Mouse (Mus musculus): ENCODE data around the gene Cask. TPM values are rescaled to one million over a fixed set of nuclear protein-coding genes. Genes with fewer than 3 reads are reported as not detected.

The Cask gene
- polyA plus RNA-seq, 1 experiment from 2014 or later: 0.99 TPM

GRCm38 (mm10) chrX:13622654-13623053 is 228.5 kb downstream of the Cask start:
- ATAC-seq (ENCODE audit: low read depth) (no peak), DNase-seq (no peak)
- no peak overlapping the region for H3K27ac ChIP-seq
- no peaks in the 10 kb centered on the region for H3K9me3 ChIP-seq (replicated peaks)
- H3K4me3 ChIP-seq (replicated peaks): no peak overlapping the region
- H3K4me1 ChIP-seq (replicated peaks): no peaks in the 10 kb centered on the region
- 58% methylated on average over 5 of the region's 5 CpGs for WGBS (ENCODE audit: insufficient replicate concordance)
- H3K9ac ChIP-seq: no peak overlapping the region
- H3K4me2 ChIP-seq: no peak overlapping the region
- no peaks in the 10 kb centered on the region for H3K27me3 ChIP-seq
- H3K36me3 ChIP-seq: no peaks in the 10 kb centered on the region

GRCm38 (mm10) chrX:13621473-13621872 is 229.7 kb downstream of the Cask start:
- H3K27me3 ChIP-seq: no peaks in the 10 kb centered on the region
- H3K36me3 ChIP-seq: no peaks in the 10 kb centered on the region
- WGBS (ENCODE audit: insufficient replicate concordance): 55% methylated on average over 4 of the region's 4 CpGs
- no peak for ATAC-seq (ENCODE audit: low read depth)
- no peak for DNase-seq
- no peaks in the 10 kb centered on the region for H3K9me3 ChIP-seq (replicated peaks)
- H3K9ac ChIP-seq: no peak overlapping the region
- H3K27ac ChIP-seq: no peak overlapping the region
- H3K4me3 ChIP-seq (replicated peaks): no peak overlapping the region
- H3K4me1 ChIP-seq (replicated peaks): no peaks in the 10 kb centered on the region
- no peak overlapping the region for H3K4me2 ChIP-seq

GRCm38 (mm10) chrX:13618476-13618875 is 232.7 kb downstream of the Cask start:
- ATAC-seq (ENCODE audit: low read depth) (no peak), DNase-seq (no peak)
- no peaks in the 10 kb centered on the region for H3K9me3 ChIP-seq (replicated peaks)
- no peaks in the 10 kb centered on the region for H3K36me3 ChIP-seq
- H3K27ac ChIP-seq: no peak overlapping the region
- no peak overlapping the region for H3K4me2 ChIP-seq
- WGBS (ENCODE audit: insufficient replicate concordance): 58% methylated on average over 4 of the region's 4 CpGs
- no peaks in the 10 kb centered on the region for H3K4me1 ChIP-seq (replicated peaks)
- no peak overlapping the region for H3K4me3 ChIP-seq (replicated peaks)
- H3K9ac ChIP-seq: no peak overlapping the region
- no peaks in the 10 kb centered on the region for H3K27me3 ChIP-seq

GRCm38 (mm10) chrX:13617294-13617693 is 233.9 kb downstream of the Cask start:
- H3K27me3 ChIP-seq: no peaks in the 10 kb centered on the region
- H3K4me2 ChIP-seq: no peak overlapping the region
- H3K4me1 ChIP-seq (replicated peaks): no peaks in the 10 kb centered on the region
- no peak overlapping the region for H3K9ac ChIP-seq
- no peaks in the 10 kb centered on the region for H3K36me3 ChIP-seq
- no peak overlapping the region for H3K27ac ChIP-seq
- ATAC-seq (ENCODE audit: low read depth): no peak
- no peak for DNase-seq
- H3K9me3 ChIP-seq (replicated peaks): no peaks in the 10 kb centered on the region
- no peak overlapping the region for H3K4me3 ChIP-seq (replicated peaks)
- WGBS (ENCODE audit: insufficient replicate concordance): 65% methylated on average over 1 of the region's 1 CpGs

GRCm38 (mm10) chrX:13616726-13617125 is 234.4 kb downstream of the Cask start:
- Histone ChIP-seq H3K4me2 (no peak overlapping the region), H3K9ac (no peak overlapping the region), H3K4me3 (replicated peaks) (no peak overlapping the region), H3K4me1 (replicated peaks) (no peaks in the 10 kb centered on the region), H3K9me3 (replicated peaks) (no peaks in the 10 kb centered on the region), H3K27me3 (no peaks in the 10 kb centered on the region), H3K27ac (no peak overlapping the region), H3K36me3 (no peaks in the 10 kb centered on the region)
- ATAC-seq (ENCODE audit: low read depth) (no peak), DNase-seq (no peak)
- WGBS (ENCODE audit: insufficient replicate concordance): 31% methylated on average over 1 of the region's 1 CpGs

- WGBS (ENCODE audit: insufficient replicate concordance): 31% methylated on average over 2 of the region's 2 CpGs
- Histone ChIP-seq H3K36me3 (no peaks in the 10 kb centered on the region), H3K9me3 (replicated peaks) (no peaks in the 10 kb centered on the region), H3K27me3 (no peaks in the 10 kb centered on the region), H3K4me1 (replicated peaks) (no peaks in the 10 kb centered on the region), H3K4me3 (replicated peaks) (no peak overlapping the region), H3K4me2 (no peak overlapping the region), H3K9ac (no peak overlapping the region), H3K27ac (no peak overlapping the region)
- DNase-seq (no peak), ATAC-seq (ENCODE audit: low read depth) (no peak)
Observed at GRCm38 (mm10) chrX:13612115-13612514, 239.1 kb downstream of the Cask start.

- Histone ChIP-seq H3K27me3 (no peaks in the 10 kb centered on the region), H3K27ac (no peak overlapping the region), H3K9me3 (replicated peaks) (no peaks in the 10 kb centered on the region), H3K4me3 (replicated peaks) (no peak overlapping the region), H3K4me2 (no peak overlapping the region), H3K36me3 (no peaks in the 10 kb centered on the region), H3K9ac (no peak overlapping the region), H3K4me1 (replicated peaks) (no peaks in the 10 kb centered on the region)
- no peak for DNase-seq
- ATAC-seq (ENCODE audit: low read depth): no peak
- 70% methylated on average over 5 of the region's 5 CpGs for WGBS (ENCODE audit: insufficient replicate concordance)
Observed at GRCm38 (mm10) chrX:13611114-13611513, 240.1 kb downstream of the Cask start.

- no peak overlapping the region for H3K9ac ChIP-seq
- H3K27ac ChIP-seq: no peak overlapping the region
- no peak overlapping the region for H3K4me3 ChIP-seq (replicated peaks)
- no peaks in the 10 kb centered on the region for H3K36me3 ChIP-seq
- 40% methylated on average over 3 of the region's 3 CpGs for WGBS (ENCODE audit: insufficient replicate concordance)
- DNase-seq: no peak
- ATAC-seq (ENCODE audit: low read depth): no peak
- H3K4me2 ChIP-seq: no peak overlapping the region
- H3K4me1 ChIP-seq (replicated peaks): no peaks in the 10 kb centered on the region
- H3K27me3 ChIP-seq: no peaks in the 10 kb centered on the region
- H3K9me3 ChIP-seq (replicated peaks): no peaks in the 10 kb centered on the region
Observed at GRCm38 (mm10) chrX:13607752-13608151, 243.4 kb downstream of the Cask start.

- ATAC-seq (ENCODE audit: low read depth) (no peak), DNase-seq (no peak)
- Histone ChIP-seq H3K36me3 (no peaks in the 10 kb centered on the region), H3K4me2 (no peak overlapping the region), H3K9me3 (replicated peaks) (no peaks in the 10 kb centered on the region), H3K27me3 (no peaks in the 10 kb centered on the region), H3K27ac (no peak overlapping the region), H3K4me1 (replicated peaks) (no peaks in the 10 kb centered on the region), H3K9ac (no peak overlapping the region), H3K4me3 (replicated peaks) (no peak overlapping the region)
- 27% methylated on average over 3 of the region's 3 CpGs for WGBS (ENCODE audit: insufficient replicate concordance)
Observed at GRCm38 (mm10) chrX:13606741-13607140, 244.4 kb downstream of the Cask start.

GRCm38 (mm10) chrX:13599966-13600365 is 251.2 kb downstream of the Cask start:
- ATAC-seq (ENCODE audit: low read depth) (no peak), DNase-seq (no peak)
- Histone ChIP-seq H3K9me3 (replicated peaks) (no peaks in the 10 kb centered on the region), H3K27ac (no peak overlapping the region), H3K4me2 (no peak overlapping the region), H3K9ac (no peak overlapping the region), H3K4me1 (replicated peaks) (no peaks in the 10 kb centered on the region), H3K4me3 (replicated peaks) (no peak overlapping the region), H3K36me3 (no peaks in the 10 kb centered on the region), H3K27me3 (no peaks in the 10 kb centered on the region)
- WGBS (ENCODE audit: insufficient replicate concordance): 37% methylated on average over 1 of the region's 1 CpGs

GRCm38 (mm10) chrX:13599373-13599772 is 251.8 kb downstream of the Cask start:
- Histone ChIP-seq H3K36me3 (no peaks in the 10 kb centered on the region), H3K9me3 (replicated peaks) (no peaks in the 10 kb centered on the region), H3K4me1 (replicated peaks) (no peaks in the 10 kb centered on the region), H3K4me3 (replicated peaks) (no peak overlapping the region), H3K27ac (no peak overlapping the region), H3K27me3 (no peaks in the 10 kb centered on the region), H3K4me2 (no peak overlapping the region), H3K9ac (no peak overlapping the region)
- WGBS (ENCODE audit: insufficient replicate concordance): 36% methylated on average over 2 of the region's 2 CpGs
- ATAC-seq (ENCODE audit: low read depth) (no peak), DNase-seq (no peak)

- no peak for DNase-seq
- ATAC-seq (ENCODE audit: low read depth): no peak
- no peaks in the 10 kb centered on the region for H3K4me1 ChIP-seq (replicated peaks)
- no peaks in the 10 kb centered on the region for H3K27me3 ChIP-seq
- 51% methylated on average over 3 of the region's 3 CpGs for WGBS (ENCODE audit: insufficient replicate concordance)
- H3K9ac ChIP-seq: no peak overlapping the region
- no peaks in the 10 kb centered on the region for H3K36me3 ChIP-seq
- H3K4me2 ChIP-seq: no peak overlapping the region
- H3K9me3 ChIP-seq (replicated peaks): no peaks in the 10 kb centered on the region
- no peak overlapping the region for H3K4me3 ChIP-seq (replicated peaks)
- H3K27ac ChIP-seq: no peak overlapping the region
Observed at GRCm38 (mm10) chrX:13577647-13578046, 273.5 kb downstream of the Cask start.
